Mouse (Mus musculus): Measurements from ENCODE around the gene Mfsd4b5.
A peak's percentile ranks its signal among the peaks of the same experiment; 100 is the strongest.
"Not testable (repeated sequence)": the region's sequence is repeated elsewhere in the genome, so short reads cannot be mapped to it uniquely, and the experiment has no call there.

Gene Mfsd4b5

DNA sequence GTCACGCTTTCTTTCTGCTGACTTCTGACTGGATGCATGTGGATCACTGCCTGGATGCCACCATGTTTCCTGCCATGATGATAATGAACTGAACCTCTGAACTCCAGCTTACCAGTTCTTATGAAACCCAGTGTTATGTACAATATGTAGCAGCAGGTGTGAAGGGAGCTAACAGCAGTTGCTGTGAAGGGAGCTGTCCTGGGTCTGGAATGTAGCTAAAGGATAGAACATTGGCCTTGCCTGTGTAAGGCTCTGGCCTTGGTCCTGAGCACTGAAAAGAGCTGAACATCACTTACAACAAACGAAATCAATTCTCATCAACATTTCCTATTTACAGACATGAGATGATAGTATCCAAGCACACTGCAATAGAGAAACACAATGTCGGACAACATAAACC lies 18.9 kb downstream of the Mfsd4b5 start:
- no peak for DNase-seq (ENCODE audit: low spot score)

GRCm38 (mm10) chr10:39961906-39962305 lies 24.5 kb downstream of the Mfsd4b5 start:
- DNase-seq (ENCODE audit: low spot score), result no peak

- no peak for DNase-seq (ENCODE audit: low spot score)
Measured at GRCm38 (mm10) chr10:39960441-39960822, 26.0 kb downstream of the Mfsd4b5 start.

- peak; percentile 80 for DNase-seq (ENCODE audit: low spot score)
Measured at GRCm38 (mm10) chr10:39959761-39960440, 26.5 kb downstream of the Mfsd4b5 start, which contains the start of gene Mfsd4b3. Gene Mfsd4b3, minus strand, starts transcription at chr10:39960153.

- DNase-seq (ENCODE audit: low spot score), result no peak
Measured at GRCm38 (mm10) chr10:39958266-39958665, 28.2 kb downstream of the Mfsd4b5 start.

DNA sequence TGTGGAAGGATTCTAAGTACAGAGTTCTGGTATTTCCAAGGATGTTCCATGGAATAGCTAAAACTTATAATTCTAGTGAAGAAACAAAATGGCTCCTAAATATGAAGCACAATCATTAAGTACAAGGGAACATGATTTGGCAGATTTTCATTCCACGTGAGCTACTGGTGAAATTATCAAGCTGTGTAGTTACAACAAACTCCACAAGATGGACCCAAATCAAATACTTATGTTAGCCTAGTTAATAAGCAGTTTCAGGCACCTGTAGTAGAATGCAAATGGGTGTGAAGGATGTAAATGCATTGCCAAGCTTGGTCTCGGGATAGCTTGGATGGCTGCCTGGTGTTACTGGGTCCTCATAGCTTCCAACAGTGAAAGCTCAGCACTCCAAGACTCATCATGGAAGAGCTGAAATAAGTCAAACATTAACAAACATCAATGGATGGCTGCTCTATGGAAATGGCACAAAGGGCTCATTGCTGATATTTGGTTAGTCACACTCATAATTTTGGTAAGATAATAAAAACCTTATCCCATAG lies 30.0 kb downstream of the Mfsd4b5 start:
- no peak for DNase-seq (ENCODE audit: low spot score)

- no peak for DNase-seq (ENCODE audit: low spot score)
Measured at GRCm38 (mm10) chr10:39955163-39955562, 31.3 kb downstream of the Mfsd4b5 start.

- DNase-seq (ENCODE audit: low spot score), result no peak
Measured at GRCm38 (mm10) chr10:39949377-39949954, 37.0 kb downstream of the Mfsd4b5 start.

- DNase-seq (ENCODE audit: low spot score), result not testable (repeated sequence)
Measured at GRCm38 (mm10) chr10:39947195-39947594, 39.3 kb downstream of the Mfsd4b5 start.

DNA sequence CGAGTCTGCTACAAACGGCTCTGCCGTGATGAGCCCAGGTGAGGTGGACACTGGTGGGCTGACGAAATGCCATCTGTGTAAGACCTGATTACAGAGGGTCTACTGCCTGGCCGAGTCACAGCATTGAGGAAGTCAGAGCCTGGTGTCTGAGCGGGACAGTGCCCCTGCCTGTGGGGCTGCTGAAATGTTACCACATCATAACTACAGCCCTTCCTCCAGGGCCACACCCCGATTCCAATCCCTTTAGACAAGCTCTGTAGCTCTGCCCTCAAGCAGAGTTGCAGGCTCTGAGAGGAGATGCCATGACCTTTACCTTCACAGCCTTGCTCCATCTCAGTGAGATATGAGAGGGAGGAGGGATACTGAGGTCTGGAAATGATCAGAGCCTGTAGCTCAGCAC lies 49.9 kb downstream of the Mfsd4b5 start:
- no peak for DNase-seq (ENCODE audit: low spot score)

GRCm38 (mm10) chr10:39926616-39927139 lies 59.8 kb downstream of the Mfsd4b5 start, which contains the start of gene Mfsd4b2:
Gene Mfsd4b2, minus strand, starts transcription at chr10:39926923.
- DNase-seq (ENCODE audit: low spot score), result no peak

GRCm38 (mm10) chr10:39924556-39924955 lies 61.9 kb downstream of the Mfsd4b5 start:
- DNase-seq (ENCODE audit: low spot score), result not testable (repeated sequence)

GRCm38 (mm10) chr10:39912616-39913015 lies 73.8 kb downstream of the Mfsd4b5 start:
- no peak for DNase-seq (ENCODE audit: low spot score)

GRCm38 (mm10) chr10:39908768-39909441 lies 77.5 kb downstream of the Mfsd4b5 start:
- no peak for DNase-seq (ENCODE audit: low spot score)

All from urinary bladder, postnatal 10 days (tissue).